ENCODE assay signal across 11 mouse cellular contexts in genomic region chr7:29123531-29124358, GRCm38 (mm10). TPM values are rescaled to one million over a fixed set of nuclear protein-coding genes. Genes with fewer than 3 reads are reported as not detected.
A peak's percentile ranks its signal among the peaks of the same experiment; 100 is the strongest.
DNase-seq lines count a peak whose midpoint lies in the region; ATAC-seq and TF ChIP-seq lines count a peak whose summit lies in the region.
"Had no signal": no experiment of that assay in that cellular context is flagged by ENCODE, and none has a peak within 500 bp of the region (broad histone marks: within the 10 kb centered on the region; RNA-seq: fewer than 3 reads in every experiment).

No protein-coding gene starts in this region.

- no peak for DNase-seq in heart, adult 18-20 months
- peak; percentile 77 to 90 for DNase-seq in gastrocnemius, adult 8-10 months (ENCODE audit: low spot score in 2 of 2)
- no peak for DNase-seq in cerebellum, adult 2 months
- DNase-seq in right cerebral cortex, adult 18-20 months: no peak
- DNase-seq in frontal cortex, postnatal 25 days (ENCODE audit: low spot score in 2 of 2): no peak
- DNase-seq: lung, postnatal 14 days; thymus, adult 2 months had no signal

- peaks cover 13% of the 10 kb centered on the region for H3K4me1 ChIP-seq in heart, embryonic 13.5 days
- peaks cover 49% of the 10 kb centered on the region for H3K4me1 ChIP-seq in E14TG2a.4 (replicated peaks; ENCODE audit: low read depth, low read length)
- H3K4me1 ChIP-seq in limb, embryonic 15.5 days: peaks cover 13% of the 10 kb centered on the region
- 0 out of 2 replicates have a peak, but pooled peaks cover 2% of the 10 kb centered on the region for H3K4me1 ChIP-seq in cerebellum, adult 2 months (ENCODE audit: control insufficient read depth, insufficient read depth, low read length)

- H3K9ac ChIP-seq in heart, embryonic 13.5 days: no peak overlapping the region
- no peak overlapping the region for H3K9ac ChIP-seq in limb, embryonic 15.5 days

- H3K4me2 ChIP-seq in heart, embryonic 13.5 days: peak overlapping the region; percentile 79; the same call in 1 of the 2 replicates
- H3K4me2 ChIP-seq in limb, embryonic 15.5 days: no peak overlapping the region

- no peaks in the 10 kb centered on the region for H3K9me3 ChIP-seq in heart, embryonic 13.5 days
- H3K9me3 ChIP-seq in E14TG2a.4 (ENCODE audit: low read length): no peaks in the 10 kb centered on the region
- H3K9me3 ChIP-seq in limb, embryonic 15.5 days: no peaks in the 10 kb centered on the region

- WGBS in heart, embryonic 13.5 days: 53% methylated on average over 5 of the region's 5 CpGs
- 40% methylated on average over 5 of the region's 5 CpGs for WGBS in limb, embryonic 15.5 days
- WGBS in cerebellum, adult 2 months: 52% methylated on average over 5 of the region's 5 CpGs

- ATAC-seq in heart, embryonic 13.5 days (ENCODE audit: extremely low read depth, insufficient number of reproducible peaks, low FRiP score, low TSS enrichment): no peak
- ATAC-seq in limb, embryonic 15.5 days (ENCODE audit: insufficient number of reproducible peaks, low FRiP score, low TSS enrichment, low read depth): peak; percentile 83
- ATAC-seq: hindbrain, postnatal 0 days had no signal

- H3K27me3 ChIP-seq in heart, embryonic 13.5 days (replicated peaks): peaks cover 34% of the 10 kb centered on the region
- H3K27me3 ChIP-seq in E14TG2a.4 (ENCODE audit: insufficient read depth, low read length): peaks cover 14% of the 10 kb centered on the region
- H3K27me3 ChIP-seq in limb, embryonic 15.5 days: no peaks in the 10 kb centered on the region
- peaks cover 3% of the 10 kb centered on the region; the same call in 1 of the 2 replicates for H3K27me3 ChIP-seq in cerebellum, adult 2 months (ENCODE audit: control insufficient read depth, insufficient read depth, low read length)

- no peak overlapping the region for H3K27ac ChIP-seq in heart, embryonic 13.5 days (replicated peaks)
- H3K27ac ChIP-seq in limb, embryonic 15.5 days: no peak overlapping the region
- no peak overlapping the region for H3K27ac ChIP-seq in cerebellum, adult 2 months (ENCODE audit: insufficient read depth, low read length)
- H3K27ac ChIP-seq: hindbrain, postnatal 0 days had no signal

- no peak for TF ChIP-seq POLR2A in cerebellum, adult 2 months (IDR thresholded peaks at IDR 0.05; ENCODE audit: borderline replicate concordance, insufficient read depth, low read length)

- H3K4me3 ChIP-seq in heart, embryonic 13.5 days: no peak overlapping the region
- H3K4me3 ChIP-seq in E14TG2a.4 (replicated peaks; ENCODE audit: low read length): peak overlapping the region; percentile 77
- H3K4me3 ChIP-seq in limb, embryonic 15.5 days: peak overlapping the region; percentile 44
- H3K4me3 ChIP-seq in cerebellum, adult 2 months (replicated peaks; ENCODE audit: insufficient read depth, low read depth, low read length): no peak overlapping the region

- H3K36me3 ChIP-seq in heart, embryonic 13.5 days: no peaks in the 10 kb centered on the region
- no peaks in the 10 kb centered on the region for H3K36me3 ChIP-seq in E14TG2a.4 (ENCODE audit: insufficient read depth, low read length)
- no peaks in the 10 kb centered on the region for H3K36me3 ChIP-seq in limb, embryonic 15.5 days

- TF ChIP-seq CTCF in E14TG2a.4 (conservative IDR thresholded peaks at IDR 0.05; ENCODE audit: low read length): no peak
- TF ChIP-seq CTCF in cerebellum, adult 2 months (IDR thresholded peaks at IDR 0.05; ENCODE audit: borderline replicate concordance, insufficient read depth, low read depth, low read length): no peak

RNA-seq across cellular contexts. Expression of gene Ryr1, which starts 1.2 kb away (rescaled TPM):
- polyA plus RNA-seq in heart, embryonic 13.5 days (2015; fragmentation: Nextera tagmentation; extraction: Ambion mirVana): 0.19 and 0.31 TPM in 2 replicates
- under 1 TPM; 0.07 to 0.13 TPM for total RNA-seq in heart, adult 18-20 months (2021)
- 1,000 to 10,000 TPM; 1,847 to 2,398 (median 2,093) TPM for total RNA-seq in gastrocnemius, adult 8-10 months (2022)
- 5.1 and 10.8 TPM in 2 replicates for polyA plus RNA-seq in limb, embryonic 15.5 days (2015; fragmentation: Nextera tagmentation; extraction: Ambion mirVana)
- polyA plus RNA-seq in cerebellum, adult 2 months (2012; rRNA removed): 9.5 and 12.1 TPM in 2 replicates

RNA-seq across cellular contexts. Expression of gene Rasgrp4, which starts 10.9 kb away (rescaled TPM):
- polyA plus RNA-seq in heart, embryonic 13.5 days (2015; fragmentation: Nextera tagmentation; extraction: Ambion mirVana): 0.56 and 0.62 TPM in 2 replicates
- 1 to 10 TPM in 1 of 2 experiments, under 1 TPM in 1; 0.92 to 1.1 TPM for total RNA-seq in heart, adult 18-20 months (2021)
- under 1 TPM; 0.24 to 0.67 (median 0.37) TPM for total RNA-seq in gastrocnemius, adult 8-10 months (2022)
- 0.84 and 1.1 TPM in 2 replicates for polyA plus RNA-seq in limb, embryonic 15.5 days (2015; fragmentation: Nextera tagmentation; extraction: Ambion mirVana)
- polyA plus RNA-seq in cerebellum, adult 2 months (2012; rRNA removed): 1.2 and 1.5 TPM in 2 replicates

RNA-seq across cellular contexts. Expression of gene Fam98c, which starts 32.3 kb away (rescaled TPM):
- polyA plus RNA-seq in heart, embryonic 13.5 days (2015; fragmentation: Nextera tagmentation; extraction: Ambion mirVana): 11.0 and 11.9 TPM in 2 replicates
- 10 to 100 TPM; 10.4 to 12.1 TPM for total RNA-seq in heart, adult 18-20 months (2021)
- total RNA-seq in gastrocnemius, adult 8-10 months (2022): 10 to 100 TPM in 3 of 4 experiments, 1 to 10 TPM in 1; 9.9 to 11.0 (median 10.5) TPM
- 19.7 and 22.1 TPM in 2 replicates for polyA plus RNA-seq in limb, embryonic 15.5 days (2015; fragmentation: Nextera tagmentation; extraction: Ambion mirVana)
- 76.2 and 81.4 TPM in 2 replicates for polyA plus RNA-seq in cerebellum, adult 2 months (2012; rRNA removed)

RNA-seq across cellular contexts. Expression of gene Ggn, which starts 46.3 kb away (rescaled TPM):
- polyA plus RNA-seq in heart, embryonic 13.5 days (2015; fragmentation: Nextera tagmentation; extraction: Ambion mirVana): 0.33 and 0.48 TPM in 2 replicates
- total RNA-seq in heart, adult 18-20 months (2021): under 1 TPM; 0.25 to 0.28 TPM
- total RNA-seq in gastrocnemius, adult 8-10 months (2022): under 1 TPM in 3 of 4 experiments, not detected in 1; 0.21 to 0.25 (median 0.24) TPM
- polyA plus RNA-seq in limb, embryonic 15.5 days (2015; fragmentation: Nextera tagmentation; extraction: Ambion mirVana): 1.3 TPM in 2 replicates
- polyA plus RNA-seq in cerebellum, adult 2 months (2012; rRNA removed): 0.86 and 1.1 TPM in 2 replicates

RNA-seq across cellular contexts. Expression of gene Spred3, which starts 46.5 kb away (rescaled TPM):
- 1.3 and 1.5 TPM in 2 replicates for polyA plus RNA-seq in heart, embryonic 13.5 days (2015; fragmentation: Nextera tagmentation; extraction: Ambion mirVana)
- under 1 TPM; 0.60 to 0.77 TPM for total RNA-seq in heart, adult 18-20 months (2021)
- 1 to 10 TPM; 1.6 to 3.6 (median 2.6) TPM for total RNA-seq in gastrocnemius, adult 8-10 months (2022)
- polyA plus RNA-seq in limb, embryonic 15.5 days (2015; fragmentation: Nextera tagmentation; extraction: Ambion mirVana): 2.4 and 3.1 TPM in 2 replicates
- 22.5 and 25.4 TPM in 2 replicates for polyA plus RNA-seq in cerebellum, adult 2 months (2012; rRNA removed)

Comparison
In these comparisons a context has a peak if more than half of its experiments do, and no peak if none do; other contexts are left out.
1. H3K4me3 ChIP-seq: peak in E14TG2a.4 (single experiment) and limb, embryonic 15.5 days (single experiment); none in heart, embryonic 13.5 days (single experiment) and cerebellum, adult 2 months (single experiment).
2. DNase-seq: peak in gastrocnemius, adult 8-10 months (2 of 2); none in heart, adult 18-20 months (0 of 2), cerebellum, adult 2 months (0 of 2), right cerebral cortex, adult 18-20 months (single experiment) and frontal cortex, postnatal 25 days (0 of 2).